Mouse (Mus musculus) liver, embryonic 11.5 days (tissue): ENCODE measurements around the gene Capn5. TPM values are rescaled to one million over a fixed set of nuclear protein-coding genes. Genes with fewer than 3 reads are reported as not detected.

ENCODE experiments used
- ATAC-seq: fragments of 200-750 bp; cut with Nextera tagmentation; replicated peaks from 2 replicates; pipeline ENCODE4 v1.8.0; 2017; ENCODE audit warnings: moderate number of reproducible peaks, mild to moderate bottlenecking, moderate TSS enrichment, moderate library complexity; ENCODE audit not compliant: low FRiP score
- DNase-seq: peaks from one replicate; pipeline ENCODE4 v3.0.0-alpha.2; 2017; ENCODE audit warnings: low spot score
- H3K27ac ChIP-seq: fragments of 300-500 bp; sonication (generic); 2 replicates; pipeline ENCODE4 v1.5.1; 2014; ENCODE audit warnings: mild to moderate bottlenecking, low read depth, low read length, control low read depth
- H3K27me3 ChIP-seq: fragments of 300-500 bp; sonication (generic); replicated peaks from 2 replicates; pipeline ENCODE4 v1.6.1; 2014; ENCODE audit warnings: low read length, mixed read lengths; ENCODE audit not compliant: control insufficient read depth, insufficient read depth
- H3K36me3 ChIP-seq: fragments of 300-500 bp; sonication (generic); 2 replicates; pipeline ENCODE4 v1.6.1; 2014; ENCODE audit warnings: mild to moderate bottlenecking, low read length, moderate library complexity, mixed read lengths; ENCODE audit not compliant: control insufficient read depth, insufficient read depth
- H3K4me1 ChIP-seq: fragments of 300-500 bp; sonication (generic); replicated peaks from 2 replicates; pipeline ENCODE4 v1.6.1; 2014; ENCODE audit warnings: low read length, mixed read lengths; ENCODE audit not compliant: control insufficient read depth, insufficient read depth
- H3K4me2 ChIP-seq: fragments of 300-500 bp; sonication (generic); 2 replicates; pipeline ENCODE4 v1.6.1; 2014; ENCODE audit warnings: mild to moderate bottlenecking, control low read depth, moderate library complexity
- H3K4me3 ChIP-seq: fragments of 300-500 bp; sonication (generic); 2 replicates; pipeline ENCODE4 v1.5.1; 2014; ENCODE audit warnings: low read depth, low read length, control low read depth
- H3K9ac ChIP-seq: fragments of 300-500 bp; sonication (generic); 2 replicates; pipeline ENCODE4 v1.6.1; 2014; ENCODE audit warnings: low read depth, low read length, control low read depth
- H3K9me3 ChIP-seq: fragments of 300-500 bp; sonication (generic); 2 replicates; pipeline ENCODE4 v1.6.1; 2016; ENCODE audit warnings: low read length, inconsistent platforms, mixed read lengths; ENCODE audit not compliant: control insufficient read depth
- WGBS: fragments of 180-500 bp; shearing (Covaris S2); extraction: QIAGEN DNeasy Blood & Tissue Kit; methylation state at CpG from one replicate; pipeline ENCODE4 v1.1.7; 2014; 5-methylcytosine and 5-hydroxymethylcytosine counted together
- polyA plus RNA-seq: library from polyadenylated mRNA; unstranded; fragments of >200 nt; fragmentation: Nextera tagmentation; extraction: Ambion mirVana; gene quantifications from 2 replicates; pipeline ENCODE4 v1.2.1, GENCODE M21; 2014

Capn5 gene
- polyA plus RNA-seq, 1 experiment from 2014 or later, result 20.0 TPM

- Histone ChIP-seq H3K4me1 (peaks cover 64% of the 10 kb centered on the region), H3K9ac (no peak overlapping the region), H3K36me3 (0 out of 2 replicates have a peak, but pooled peaks cover 2% of the 10 kb centered on the region), H3K27me3 (no peaks in the 10 kb centered on the region), H3K4me3 (no peak overlapping the region), H3K27ac (0 out of 2 replicates have a peak overlapping the region, but pooled peaks have one; percentile 22), H3K9me3 (no peaks in the 10 kb centered on the region), H3K4me2 (no peak overlapping the region)
- DNase-seq (no peak), ATAC-seq (no peak)
- 40% methylated on average over 5 of the region's 5 CpGs for WGBS
These were observed 20.3 kb downstream of the Capn5 start for GRCm38 (mm10) chr7:98157636-98158332.

GRCm38 (mm10) chr7:98156280-98156665 lies 21.8 kb downstream of the Capn5 start:
- DNase-seq (no peak), ATAC-seq (no peak)
- Histone ChIP-seq H3K4me1 (peaks cover 64% of the 10 kb centered on the region), H3K27ac (peak overlapping the region; percentile 64), H3K36me3 (peaks cover under 1% of the 10 kb centered on the region; the same call in 1 of the 2 replicates), H3K4me2 (peak overlapping the region; percentile 33), H3K9me3 (no peaks in the 10 kb centered on the region), H3K27me3 (no peaks in the 10 kb centered on the region), H3K9ac (no peak overlapping the region), H3K4me3 (no peak overlapping the region)
- 31% methylated on average over 3 of the region's 3 CpGs for WGBS

GRCm38 (mm10) chr7:98155546-98156279 lies 22.4 kb downstream of the Capn5 start:
- H3K9me3 ChIP-seq, result no peaks in the 10 kb centered on the region
- no peak overlapping the region for H3K9ac ChIP-seq
- peaks cover 63% of the 10 kb centered on the region for H3K4me1 ChIP-seq
- no peak overlapping the region for H3K4me3 ChIP-seq
- DNase-seq (no peak), ATAC-seq (peak; percentile 78)
- 10% methylated on average over 7 of the region's 8 CpGs for WGBS
- H3K27me3 ChIP-seq, result no peaks in the 10 kb centered on the region
- peak overlapping the region; percentile 64 for H3K27ac ChIP-seq
- no peaks in the 10 kb centered on the region; the same call in 1 of the 2 replicates for H3K36me3 ChIP-seq
- peak overlapping the region; percentile 45 for H3K4me2 ChIP-seq

GRCm38 (mm10) chr7:98153892-98154291 lies 24.2 kb downstream of the Capn5 start:
- no peaks in the 10 kb centered on the region; the same call in 1 of the 2 replicates for H3K36me3 ChIP-seq

GRCm38 (mm10) chr7:98153345-98153744 lies 24.7 kb downstream of the Capn5 start:
- peaks cover under 1% of the 10 kb centered on the region; the same call in 1 of the 2 replicates for H3K36me3 ChIP-seq
- DNase-seq, result no peak
- ATAC-seq, result no peak
- no peaks in the 10 kb centered on the region for H3K9me3 ChIP-seq
- no peak overlapping the region for H3K9ac ChIP-seq
- no peak overlapping the region for H3K4me3 ChIP-seq
- H3K27me3 ChIP-seq, result no peaks in the 10 kb centered on the region
- H3K4me2 ChIP-seq, result no peak overlapping the region
- H3K27ac ChIP-seq, result no peak overlapping the region
- WGBS, result 39% methylated on average over 3 of the region's 3 CpGs
- H3K4me1 ChIP-seq, result peaks cover 56% of the 10 kb centered on the region

More at GRCm38 (mm10) chr7:98153892-98154291, 24.2 kb downstream of the Capn5 start:
- H3K4me1 ChIP-seq, result peaks cover 61% of the 10 kb centered on the region
- no peaks in the 10 kb centered on the region for H3K9me3 ChIP-seq
- ATAC-seq (no peak), DNase-seq (no peak)
- WGBS, result 62% methylated on average over 5 of the region's 5 CpGs
- H3K4me2 ChIP-seq, result no peak overlapping the region
- no peaks in the 10 kb centered on the region for H3K27me3 ChIP-seq
- H3K4me3 ChIP-seq, result no peak overlapping the region
- peak overlapping the region; percentile 4; the same call in 1 of the 2 replicates for H3K27ac ChIP-seq
- no peak overlapping the region for H3K9ac ChIP-seq

- DNase-seq, result no peak
- no peak overlapping the region for H3K27ac ChIP-seq
- no peak overlapping the region for H3K4me3 ChIP-seq
- no peak overlapping the region for H3K4me2 ChIP-seq
- no peaks in the 10 kb centered on the region for H3K9me3 ChIP-seq
- no peak overlapping the region for H3K9ac ChIP-seq
- no peaks in the 10 kb centered on the region for H3K27me3 ChIP-seq
- H3K4me1 ChIP-seq, result peaks cover 50% of the 10 kb centered on the region
- H3K36me3 ChIP-seq, result peaks cover 5% of the 10 kb centered on the region; the same call in 1 of the 2 replicates
- WGBS, result 71% methylated on average over 8 of the region's 8 CpGs
- no peak for ATAC-seq
These were observed 25.7 kb downstream of the Capn5 start for GRCm38 (mm10) chr7:98152400-98152799.

- Histone ChIP-seq H3K27me3 (no peaks in the 10 kb centered on the region), H3K4me2 (no peak overlapping the region), H3K9me3 (no peaks in the 10 kb centered on the region), H3K4me1 (peaks cover 32% of the 10 kb centered on the region), H3K36me3 (peaks cover 5% of the 10 kb centered on the region; the same call in 1 of the 2 replicates), H3K9ac (no peak overlapping the region), H3K4me3 (no peak overlapping the region), H3K27ac (no peak overlapping the region)
- WGBS, result 50% methylated on average over 5 of the region's 5 CpGs
- DNase-seq, result no peak
- no peak for ATAC-seq
These were observed 27.5 kb downstream of the Capn5 start for GRCm38 (mm10) chr7:98150525-98150924.

- Histone ChIP-seq H3K4me1 (peaks cover 27% of the 10 kb centered on the region), H3K36me3 (peaks cover 5% of the 10 kb centered on the region; the same call in 1 of the 2 replicates), H3K27me3 (no peaks in the 10 kb centered on the region), H3K9me3 (no peaks in the 10 kb centered on the region), H3K9ac (no peak overlapping the region), H3K4me3 (no peak overlapping the region), H3K4me2 (no peak overlapping the region), H3K27ac (peak overlapping the region; percentile 13; the same call in 1 of the 2 replicates)
- DNase-seq (no peak), ATAC-seq (peak; percentile 39)
- WGBS, result 33% methylated on average over 3 of the region's 3 CpGs
These were observed 28.3 kb downstream of the Capn5 start for GRCm38 (mm10) chr7:98149802-98150201.
